Mouse (Mus musculus) gastrocnemius, postnatal 4 days (tissue): Measurements from ENCODE around the gene Sfmbt2. TPM values are rescaled to one million over a fixed set of nuclear protein-coding genes. Genes with fewer than 3 reads are reported as not detected.

Experiments used
- DNase-seq, 2 experiments: peaks; one replicate each; pipeline ENCODE4 v3.0.0; 2021 to 2022; ENCODE audit warnings: low spot score in 2 of 2, mixed read lengths in 2 of 2
- total RNA-seq, 2 experiments: library from RNA; stranded (reverse); gene quantifications; 2 replicates each; pipeline ENCODE4 v1.2.3; 2021

Sfmbt2 gene
- total RNA-seq, 2 experiments from 2014 or later = 1.1 to 1.2 TPM

DNA sequence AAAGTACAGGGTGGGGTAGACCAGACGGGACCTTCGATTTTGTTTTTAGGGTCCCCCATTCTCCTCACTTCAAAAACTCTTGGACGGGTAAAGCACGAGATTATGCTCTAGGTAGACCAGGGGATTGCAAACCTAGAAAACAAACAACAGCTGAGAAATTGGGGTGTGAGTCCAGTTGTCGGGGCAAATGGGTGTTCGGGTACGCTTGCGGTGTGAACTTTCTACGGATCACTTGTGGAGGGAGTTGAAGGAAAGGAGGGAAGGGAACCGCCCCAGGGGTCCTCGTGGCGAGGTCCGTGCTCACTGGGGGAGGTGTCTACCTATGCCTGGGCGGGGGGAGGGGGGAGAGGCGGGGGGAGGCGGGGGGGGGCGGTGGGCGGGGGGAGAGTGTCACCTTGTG, 1.6 kb downstream of the Sfmbt2 start:
- DNase-seq = no peak

GRCm38 (mm10) chr2:10372321-10372723, 2.0 kb downstream of the Sfmbt2 start:
- peak; percentile 49 to 72 for DNase-seq

DNA sequence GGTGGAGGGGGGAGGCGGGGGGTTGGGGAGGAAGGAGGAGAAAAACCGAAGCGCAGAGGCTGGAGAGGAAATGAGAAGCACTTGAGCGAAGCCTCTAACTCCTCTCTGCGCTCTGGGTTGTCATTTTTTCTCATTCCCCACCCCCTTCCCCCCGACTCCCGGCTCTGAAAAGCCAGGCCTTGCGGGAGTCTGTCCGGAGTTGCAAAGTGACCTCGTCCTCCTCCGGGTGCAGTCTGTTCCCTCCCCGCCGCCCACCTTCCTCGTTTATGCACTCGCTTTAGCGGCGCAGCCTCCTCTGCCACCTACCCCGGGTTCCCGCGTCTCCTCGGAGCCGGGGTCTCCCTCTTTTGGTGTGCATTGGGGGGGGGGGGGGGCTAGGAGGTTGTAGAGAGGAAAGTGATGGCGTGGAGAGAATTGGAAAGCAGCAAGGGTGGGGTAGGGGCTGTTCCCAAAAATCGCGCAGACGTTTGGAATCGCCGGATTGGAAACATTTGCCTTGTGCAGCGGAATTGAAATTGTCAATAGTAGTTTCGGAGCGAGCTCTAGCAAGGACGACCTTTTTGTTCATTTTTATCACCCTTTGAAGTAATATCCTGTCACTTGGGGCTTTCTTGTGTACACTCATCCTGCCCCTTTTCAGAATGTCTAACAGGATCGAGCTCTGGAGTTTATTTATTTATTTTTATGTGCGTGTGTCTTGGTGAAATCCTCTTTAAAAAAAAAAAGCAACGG, 2.6 kb downstream of the Sfmbt2 start:
- DNase-seq = peak in 1 of 2 experiments; percentile 24

DNA sequence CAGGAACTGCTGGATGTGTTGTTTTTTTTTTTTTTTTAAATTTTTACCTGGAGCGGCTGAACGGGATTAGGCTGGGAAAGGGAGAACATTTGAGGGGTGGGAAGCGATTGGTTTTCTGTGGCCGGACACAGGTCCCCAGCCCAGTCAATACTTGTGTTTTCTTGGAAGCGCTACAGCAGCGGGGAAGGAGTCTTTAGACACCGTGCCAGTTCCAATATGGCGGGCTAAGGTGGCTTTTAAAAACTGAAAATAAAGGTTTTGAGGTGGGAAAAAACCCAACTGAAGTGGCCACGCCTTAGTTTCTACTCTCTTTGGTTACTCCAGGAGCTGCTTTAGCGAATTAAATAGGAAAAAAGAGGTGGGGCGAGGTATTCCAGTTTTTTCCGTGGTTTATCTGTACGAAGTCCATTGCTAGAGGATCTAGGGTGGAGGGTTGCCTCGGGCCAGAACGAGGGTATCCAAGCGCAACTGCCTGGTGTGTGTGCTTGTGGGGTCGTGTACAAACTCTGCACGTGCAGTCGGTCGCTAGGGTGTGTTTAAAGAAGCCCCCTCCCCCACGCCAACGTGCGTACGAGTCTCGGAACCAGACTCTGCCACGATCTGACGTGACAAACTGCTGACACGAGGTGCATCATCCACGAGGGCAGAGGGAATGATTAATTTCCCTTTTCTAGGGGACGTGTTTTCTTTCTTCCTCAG, 3.3 kb downstream of the Sfmbt2 start:
- DNase-seq = no peak

- peak in 1 of 2 experiments; percentile 45 for DNase-seq
Measured at GRCm38 (mm10) chr2:10374207-10375023, 4.1 kb downstream of the Sfmbt2 start.

- DNase-seq = no peak
Measured at GRCm38 (mm10) chr2:10375024-10375372, 4.7 kb downstream of the Sfmbt2 start.

GRCm38 (mm10) chr2:10389988-10390387, 19.7 kb downstream of the Sfmbt2 start:
- no peak for DNase-seq

- no peak for DNase-seq
Measured at GRCm38 (mm10) chr2:10390791-10391190, 20.5 kb downstream of the Sfmbt2 start.

DNA sequence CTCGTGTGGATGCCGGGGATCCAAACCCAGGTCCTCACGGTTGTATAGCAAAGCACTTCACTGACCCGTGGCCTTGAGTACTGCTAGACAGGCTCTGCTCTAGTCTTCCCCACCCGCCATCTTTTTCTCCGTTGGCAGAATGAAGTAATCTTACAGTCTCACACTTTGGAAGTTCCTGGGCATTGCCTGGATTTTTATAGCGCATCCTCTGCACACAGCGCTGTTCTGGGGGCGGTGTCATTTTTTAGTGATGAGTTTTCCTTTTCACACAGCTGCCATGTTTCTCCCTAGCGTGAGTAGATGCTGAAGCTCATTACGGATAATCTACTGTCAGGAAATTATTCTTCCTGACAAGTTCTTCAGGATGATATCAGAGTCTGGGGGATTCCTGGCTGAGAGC, 24.8 kb downstream of the Sfmbt2 start:
- DNase-seq = no peak

- no peak for DNase-seq
Measured at GRCm38 (mm10) chr2:10397790-10398189, 27.5 kb downstream of the Sfmbt2 start.

GRCm38 (mm10) chr2:10406151-10406550, 35.8 kb downstream of the Sfmbt2 start:
- no peak for DNase-seq

GRCm38 (mm10) chr2:10409422-10409821, 39.1 kb downstream of the Sfmbt2 start:
- no peak for DNase-seq

DNA sequence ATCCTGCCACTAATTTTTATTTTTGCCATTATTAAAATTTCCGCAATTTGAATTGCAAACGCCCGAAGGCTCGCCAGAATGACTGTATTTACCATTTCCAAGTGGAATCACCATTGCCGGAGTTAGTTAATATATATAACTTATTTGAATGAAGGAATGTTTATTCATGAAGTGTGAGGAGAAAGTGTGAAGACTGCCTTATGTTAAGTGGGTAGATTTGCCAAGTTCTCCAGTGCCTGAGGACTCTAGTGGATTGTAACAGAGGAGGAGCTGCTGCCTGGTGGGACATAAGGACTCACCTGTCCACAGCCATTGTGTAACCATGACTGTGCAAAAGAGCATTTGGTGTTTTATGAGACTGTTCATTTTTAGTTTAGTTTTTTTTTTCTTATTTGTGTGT, 39.8 kb downstream of the Sfmbt2 start:
- DNase-seq = no peak

DNA sequence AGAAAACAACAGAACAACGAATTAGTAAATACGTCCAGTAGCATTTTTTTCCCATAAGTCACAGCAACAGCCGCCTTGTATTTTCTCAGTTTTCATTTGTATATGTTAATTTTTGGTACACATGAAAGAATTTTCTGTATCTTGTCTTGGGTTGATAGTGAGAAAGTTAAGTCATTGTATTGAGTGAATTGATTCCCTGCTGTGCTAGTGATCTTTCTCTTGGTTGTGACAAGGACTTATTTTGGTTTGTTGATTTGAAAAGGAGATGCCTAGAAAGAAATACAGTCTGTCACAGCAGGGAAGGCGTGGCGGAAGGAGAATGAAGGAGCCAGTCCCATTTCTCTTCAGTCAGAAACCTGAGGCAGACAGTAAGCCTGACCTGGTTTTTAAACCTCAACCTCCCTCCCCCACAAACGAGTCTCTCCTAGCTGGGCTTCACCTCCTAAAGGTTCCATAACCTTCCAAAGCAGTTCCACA, 50.7 kb downstream of the Sfmbt2 start:
- DNase-seq = no peak

- DNase-seq = no peak
Measured at GRCm38 (mm10) chr2:10437290-10437689, 67.0 kb downstream of the Sfmbt2 start.

DNA sequence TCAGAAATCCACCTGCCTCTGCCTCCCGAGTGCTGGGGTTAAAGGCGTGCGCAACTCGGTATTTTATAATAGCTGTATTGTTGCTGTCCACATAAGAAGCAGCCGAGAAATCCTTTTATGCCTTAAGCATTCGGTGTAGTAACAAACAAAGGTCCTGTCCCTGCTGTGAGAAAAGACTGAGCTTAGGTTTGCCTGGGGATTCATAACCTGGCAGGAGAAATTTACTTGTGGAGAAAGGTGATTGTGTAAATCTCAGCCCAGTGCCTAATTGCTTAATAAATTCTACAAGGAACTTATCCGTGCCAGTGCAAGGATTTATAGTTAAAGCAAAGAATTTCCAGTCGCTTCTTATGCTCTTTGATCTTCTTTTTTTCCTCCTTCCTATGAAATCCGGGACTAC, 71.5 kb downstream of the Sfmbt2 start:
- no peak for DNase-seq

DNA sequence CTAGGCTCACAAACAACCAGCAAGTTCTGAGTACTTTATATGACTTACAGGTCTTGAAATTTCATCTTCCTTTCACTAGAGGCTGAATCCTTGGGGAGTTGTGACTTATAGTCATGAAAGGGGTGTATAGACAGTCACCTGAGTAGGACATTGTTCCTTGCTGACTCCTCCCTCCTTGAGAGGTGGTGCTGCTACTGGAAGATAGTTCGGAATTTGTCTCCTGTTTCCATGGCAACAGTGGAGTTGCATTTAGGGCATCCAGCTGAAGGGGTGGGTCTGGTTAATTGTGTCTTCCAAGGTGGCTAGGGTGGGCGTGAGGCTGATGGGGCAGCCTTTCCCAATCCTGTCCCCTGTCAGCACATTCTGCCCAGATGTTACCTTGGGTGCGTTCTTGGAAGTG, 83.3 kb downstream of the Sfmbt2 start:
- DNase-seq = no peak

DNA sequence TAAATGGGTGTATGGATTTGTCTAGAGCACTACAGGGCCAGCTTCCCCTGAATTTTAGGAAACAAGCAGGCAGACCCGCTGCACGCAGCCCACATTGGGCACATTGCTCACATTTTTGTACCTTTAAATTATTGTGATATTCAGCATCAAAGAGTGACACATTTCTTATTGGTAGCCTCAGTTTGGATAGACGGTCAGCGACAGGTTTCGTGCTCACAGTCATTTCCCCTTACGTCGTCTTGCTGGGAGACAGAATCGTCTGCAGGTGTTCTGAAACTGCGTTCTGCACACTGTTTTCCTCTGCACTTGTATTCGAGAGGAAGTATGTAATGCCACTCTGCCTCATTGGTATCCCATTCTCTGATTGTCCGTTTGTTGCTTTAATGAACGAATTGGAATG, 88.0 kb downstream of the Sfmbt2 start:
- DNase-seq = no peak

- DNase-seq = no peak
Measured at GRCm38 (mm10) chr2:10516516-10516915, 146.2 kb downstream of the Sfmbt2 start.

GRCm38 (mm10) chr2:10521719-10522415, 151.6 kb downstream of the Sfmbt2 start:
- DNase-seq = no peak

DNA sequence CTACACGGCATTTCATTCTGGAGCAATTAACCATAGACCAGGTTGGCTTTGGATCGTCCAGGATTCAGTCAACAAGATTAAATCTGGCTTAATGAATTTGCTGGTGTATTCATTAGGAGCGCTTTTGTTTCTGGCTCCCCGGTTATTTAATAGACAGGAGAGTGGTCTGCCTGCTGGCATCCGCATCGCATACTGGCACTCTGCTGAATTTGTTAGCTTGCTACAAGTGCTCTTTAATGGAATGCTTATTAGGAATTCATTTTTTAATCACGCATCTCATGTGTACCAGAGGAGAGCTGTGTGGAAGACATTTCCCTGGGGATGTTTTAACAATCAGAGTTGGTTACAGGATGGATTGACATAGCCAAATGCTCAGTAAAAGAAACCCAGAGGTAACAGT, 155.3 kb downstream of the Sfmbt2 start:
- DNase-seq = no peak
